Mouse (Mus musculus) kidney, embryonic 15.5 days (tissue): ENCODE measurements around the gene Trpm5. TPM values are rescaled to one million over a fixed set of nuclear protein-coding genes. Genes with fewer than 3 reads are reported as not detected.

Source experiments
- ATAC-seq: fragments of 200-750 bp; cut with Nextera tagmentation; replicated peaks from 2 replicates; pipeline ENCODE4 v1.8.0; 2017; ENCODE audit warnings: moderate TSS enrichment; ENCODE audit not compliant: low FRiP score
- H3K27ac ChIP-seq: fragments of 300-500 bp; sonication (generic); 2 replicates; pipeline ENCODE4 v1.5.1; 2015; ENCODE audit warnings: mild to moderate bottlenecking, inconsistent platforms
- H3K27me3 ChIP-seq: fragments of 300-500 bp; sonication (generic); 2 replicates; pipeline ENCODE4 v1.6.1; 2015; ENCODE audit warnings: inconsistent platforms
- H3K36me3 ChIP-seq: fragments of 300-500 bp; sonication (generic); 2 replicates; pipeline ENCODE4 v1.6.1; 2015; ENCODE audit warnings: inconsistent platforms
- H3K4me1 ChIP-seq: fragments of 300-500 bp; sonication (generic); 2 replicates; pipeline ENCODE4 v1.6.1; 2015; ENCODE audit warnings: inconsistent platforms
- H3K4me2 ChIP-seq: fragments of 300-500 bp; sonication (generic); 2 replicates; pipeline ENCODE4 v1.6.1; 2015; ENCODE audit warnings: moderate library complexity, mild to moderate bottlenecking, inconsistent platforms
- H3K4me3 ChIP-seq: fragments of 300-500 bp; sonication (generic); replicated peaks from 2 replicates; pipeline ENCODE4 v1.5.1; 2015; ENCODE audit warnings: mild to moderate bottlenecking, inconsistent platforms
- H3K9ac ChIP-seq: fragments of 300-500 bp; sonication (generic); 2 replicates; pipeline ENCODE4 v1.6.1; 2015; ENCODE audit warnings: mild to moderate bottlenecking, inconsistent platforms
- H3K9me3 ChIP-seq: fragments of 300-500 bp; sonication (generic); replicated peaks from 2 replicates; pipeline ENCODE4 v1.6.1; 2016; ENCODE audit warnings: inconsistent platforms
- WGBS: fragments of 180-500 bp; shearing (Covaris S2); methylation state at CpG from one replicate; pipeline ENCODE4 v1.1.7; 2015; ENCODE audit warnings: mixed read lengths; 5-methylcytosine and 5-hydroxymethylcytosine counted together
- polyA plus RNA-seq: library from polyadenylated mRNA; unstranded; fragments of >200 nt; fragmentation: Nextera tagmentation; extraction: Ambion mirVana; gene quantifications from 2 replicates; pipeline ENCODE4 v1.2.1, GENCODE M21; 2015

Trpm5 gene
- polyA plus RNA-seq, 1 experiment from 2014 or later: 8.2 TPM

- Histone ChIP-seq H3K9me3 (no peaks in the 10 kb centered on the region), H3K36me3 (peaks cover 27% of the 10 kb centered on the region), H3K27ac (peak overlapping the region; percentile 72), H3K4me1 (peaks cover 62% of the 10 kb centered on the region), H3K27me3 (no peaks in the 10 kb centered on the region), H3K4me2 (no peak overlapping the region), H3K9ac (no peak overlapping the region), H3K4me3 (no peak overlapping the region)
- WGBS: 85% methylated on average over 5 of the region's 5 CpGs
- ATAC-seq: no peak
Measured at GRCm38 (mm10) chr7:143057023-143057422, 37.4 kb downstream of the Trpm5 start.

- no peak for ATAC-seq
- Histone ChIP-seq H3K9me3 (no peaks in the 10 kb centered on the region), H3K9ac (0 out of 2 replicates have a peak overlapping the region, but pooled peaks have one; percentile 35), H3K27me3 (no peaks in the 10 kb centered on the region), H3K4me3 (peak overlapping the region; percentile 97), H3K27ac (peak overlapping the region; percentile 93), H3K4me1 (peaks cover 66% of the 10 kb centered on the region), H3K4me2 (peak overlapping the region; percentile 87), H3K36me3 (peaks cover 15% of the 10 kb centered on the region; the same call in 1 of the 2 replicates)
- 63% methylated on average over 11 of the region's 11 CpGs for WGBS
Measured at GRCm38 (mm10) chr7:143055499-143056186, 38.8 kb downstream of the Trpm5 start.

GRCm38 (mm10) chr7:143055001-143055400 lies 39.4 kb downstream of the Trpm5 start:
- H3K36me3 ChIP-seq: peaks cover 11% of the 10 kb centered on the region; the same call in 1 of the 2 replicates
- H3K27ac ChIP-seq: peak overlapping the region; percentile 93; the same call in 1 of the 2 replicates
- H3K9ac ChIP-seq: peak overlapping the region; percentile 95
- no peaks in the 10 kb centered on the region for H3K27me3 ChIP-seq
- peak overlapping the region; percentile 87 for H3K4me2 ChIP-seq
- H3K4me1 ChIP-seq: peaks cover 66% of the 10 kb centered on the region
- ATAC-seq: no peak
- WGBS: 68% methylated on average over 3 of the region's 3 CpGs
- no peaks in the 10 kb centered on the region for H3K9me3 ChIP-seq
- peak overlapping the region; percentile 97 for H3K4me3 ChIP-seq

GRCm38 (mm10) chr7:143054612-143054965 lies 39.9 kb downstream of the Trpm5 start:
- no peak for ATAC-seq
- WGBS: 33% methylated on average over 3 of the region's 3 CpGs
- Histone ChIP-seq H3K9me3 (no peaks in the 10 kb centered on the region), H3K27ac (peak overlapping the region; percentile 93; the same call in 1 of the 2 replicates), H3K4me2 (peak overlapping the region; percentile 87), H3K9ac (peak overlapping the region; percentile 95), H3K4me1 (peaks cover 66% of the 10 kb centered on the region), H3K4me3 (peak overlapping the region; percentile 97), H3K27me3 (no peaks in the 10 kb centered on the region), H3K36me3 (peaks cover 8% of the 10 kb centered on the region; the same call in 1 of the 2 replicates)

GRCm38 (mm10) chr7:143053961-143054611 lies 40.4 kb downstream of the Trpm5 start:
- H3K4me3 ChIP-seq: peak overlapping the region; percentile 97
- peaks cover 8% of the 10 kb centered on the region; the same call in 1 of the 2 replicates for H3K36me3 ChIP-seq
- 0 out of 2 replicates have a peak, but pooled peaks have one; percentile 19 for ATAC-seq
- no peaks in the 10 kb centered on the region for H3K9me3 ChIP-seq
- H3K27me3 ChIP-seq: no peaks in the 10 kb centered on the region
- H3K27ac ChIP-seq: peak overlapping the region; percentile 93
- peak overlapping the region; percentile 95 for H3K9ac ChIP-seq
- H3K4me1 ChIP-seq: peaks cover 63% of the 10 kb centered on the region
- H3K4me2 ChIP-seq: peak overlapping the region; percentile 87
- WGBS: 36% methylated on average over 11 of the region's 11 CpGs

DNA sequence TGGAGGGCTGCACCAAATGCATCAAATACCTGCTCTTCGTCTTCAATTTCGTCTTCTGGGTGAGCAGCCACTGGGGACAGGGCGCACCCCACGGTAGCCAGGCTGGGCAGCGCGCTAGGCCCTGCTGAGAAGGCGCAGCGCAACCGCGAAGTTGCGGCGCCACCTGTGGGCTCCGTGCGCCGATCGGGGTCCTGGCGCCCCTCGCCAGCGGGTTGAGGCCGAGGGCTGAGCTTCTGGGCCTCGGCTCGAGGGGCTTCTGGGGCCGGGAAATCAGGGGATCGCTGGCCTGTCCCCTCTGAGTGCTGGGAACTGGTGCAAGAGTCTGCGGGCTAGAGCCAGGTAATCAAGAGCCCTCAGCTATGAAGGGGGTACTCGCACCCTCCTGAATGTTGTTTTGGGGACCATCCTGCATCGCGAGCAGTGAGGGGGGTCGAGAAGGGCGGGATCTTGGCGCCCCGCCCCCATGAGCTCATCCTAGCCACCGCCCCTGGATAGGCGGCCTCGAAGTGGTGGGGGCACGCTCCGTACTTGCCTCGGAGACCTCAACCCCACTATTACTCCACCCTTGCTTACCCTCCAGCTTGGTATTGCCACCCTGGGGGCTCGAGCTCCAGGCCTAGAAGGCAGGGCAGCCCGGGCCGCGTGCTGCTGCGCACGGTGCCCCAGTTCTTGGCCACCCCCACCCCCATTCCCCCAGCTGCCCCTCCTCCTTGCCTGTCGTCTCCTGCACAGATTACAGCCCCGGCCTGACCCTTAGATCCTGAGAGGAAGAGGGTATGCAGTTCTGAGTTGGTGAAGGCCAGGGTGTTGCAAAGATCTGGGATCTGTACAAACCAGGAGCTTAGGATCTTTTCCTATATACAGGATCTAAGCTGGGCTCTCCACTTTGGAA lies 41.2 kb downstream of the Trpm5 start:
- Histone ChIP-seq H3K4me1 (peaks cover 55% of the 10 kb centered on the region), H3K27ac (peak overlapping the region; percentile 93), H3K4me3 (peak overlapping the region; percentile 97), H3K36me3 (peaks cover 8% of the 10 kb centered on the region; the same call in 1 of the 2 replicates), H3K9me3 (no peaks in the 10 kb centered on the region), H3K27me3 (no peaks in the 10 kb centered on the region), H3K4me2 (peak overlapping the region; percentile 87), H3K9ac (peak overlapping the region; percentile 95)
- peak; percentile 68 for ATAC-seq
- under 1% methylated on average over 46 of the region's 46 CpGs for WGBS

DNA sequence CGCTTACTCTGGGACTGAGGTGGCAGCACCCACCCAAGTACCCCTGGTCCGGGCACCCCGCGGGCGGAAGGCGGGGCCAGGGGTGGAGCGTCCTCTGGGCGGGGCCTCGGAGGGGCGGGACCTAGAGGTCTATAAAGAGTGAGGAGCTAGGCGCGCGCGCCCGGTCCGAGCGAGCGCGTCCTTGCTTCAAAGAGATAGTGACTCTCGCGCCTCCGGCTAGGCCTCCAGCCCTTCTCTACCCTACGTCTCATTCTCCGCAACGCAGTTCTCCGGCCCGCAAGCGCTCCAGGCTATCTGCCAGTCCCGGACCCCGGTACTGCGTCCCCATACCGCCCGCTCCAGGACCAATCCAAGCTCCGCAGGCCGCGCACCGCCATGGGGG lies 41.8 kb downstream of the Trpm5 start, which contains the start of gene Cd81:
Gene Cd81 (plus strand): TSS at position 114 of the 382 bp plus-strand sequence.
- Histone ChIP-seq H3K27me3 (no peaks in the 10 kb centered on the region), H3K9ac (peak within 1 kb of the TSS; percentile 95), H3K36me3 (peaks cover 8% of the 10 kb centered on the region; the same call in 1 of the 2 replicates), H3K9me3 (no peaks in the 10 kb centered on the region), H3K27ac (peak within 1 kb of the TSS; percentile 93), H3K4me2 (peak within 1 kb of the TSS; percentile 87), H3K4me3 (peak within 1 kb of the TSS; percentile 97), H3K4me1 (peaks cover 49% of the 10 kb centered on the region)
- peak; percentile 88 for ATAC-seq
- WGBS: under 1% methylated on average over 37 of the region's 37 CpGs

DNA sequence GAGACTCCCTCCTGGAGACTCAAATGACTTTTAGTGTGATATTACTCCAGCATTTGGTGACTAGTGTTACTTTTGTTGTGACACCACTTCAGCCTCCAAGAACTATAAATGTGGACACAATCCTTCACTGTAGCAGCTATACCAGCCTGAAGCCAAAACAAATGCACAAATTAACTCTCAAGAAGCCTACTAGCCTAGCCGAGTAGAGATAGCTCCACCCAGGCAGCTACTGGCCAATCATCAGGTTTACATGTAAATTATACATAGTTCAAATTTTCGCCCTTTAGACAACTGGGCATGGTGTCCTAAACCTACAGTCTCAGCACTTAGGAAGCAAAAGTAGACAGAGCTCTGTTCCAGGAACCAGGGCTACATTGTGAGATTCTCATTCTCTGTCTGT lies 43.1 kb downstream of the Trpm5 start:
- no peak for ATAC-seq
- WGBS: 60% methylated on average over 2 of the region's 2 CpGs
- Histone ChIP-seq H3K9ac (no peak overlapping the region), H3K4me3 (no peak overlapping the region), H3K27me3 (no peaks in the 10 kb centered on the region), H3K9me3 (no peaks in the 10 kb centered on the region), H3K36me3 (0 out of 2 replicates have a peak, but pooled peaks cover 4% of the 10 kb centered on the region), H3K27ac (no peak overlapping the region), H3K4me2 (no peak overlapping the region), H3K4me1 (peaks cover 36% of the 10 kb centered on the region)

DNA sequence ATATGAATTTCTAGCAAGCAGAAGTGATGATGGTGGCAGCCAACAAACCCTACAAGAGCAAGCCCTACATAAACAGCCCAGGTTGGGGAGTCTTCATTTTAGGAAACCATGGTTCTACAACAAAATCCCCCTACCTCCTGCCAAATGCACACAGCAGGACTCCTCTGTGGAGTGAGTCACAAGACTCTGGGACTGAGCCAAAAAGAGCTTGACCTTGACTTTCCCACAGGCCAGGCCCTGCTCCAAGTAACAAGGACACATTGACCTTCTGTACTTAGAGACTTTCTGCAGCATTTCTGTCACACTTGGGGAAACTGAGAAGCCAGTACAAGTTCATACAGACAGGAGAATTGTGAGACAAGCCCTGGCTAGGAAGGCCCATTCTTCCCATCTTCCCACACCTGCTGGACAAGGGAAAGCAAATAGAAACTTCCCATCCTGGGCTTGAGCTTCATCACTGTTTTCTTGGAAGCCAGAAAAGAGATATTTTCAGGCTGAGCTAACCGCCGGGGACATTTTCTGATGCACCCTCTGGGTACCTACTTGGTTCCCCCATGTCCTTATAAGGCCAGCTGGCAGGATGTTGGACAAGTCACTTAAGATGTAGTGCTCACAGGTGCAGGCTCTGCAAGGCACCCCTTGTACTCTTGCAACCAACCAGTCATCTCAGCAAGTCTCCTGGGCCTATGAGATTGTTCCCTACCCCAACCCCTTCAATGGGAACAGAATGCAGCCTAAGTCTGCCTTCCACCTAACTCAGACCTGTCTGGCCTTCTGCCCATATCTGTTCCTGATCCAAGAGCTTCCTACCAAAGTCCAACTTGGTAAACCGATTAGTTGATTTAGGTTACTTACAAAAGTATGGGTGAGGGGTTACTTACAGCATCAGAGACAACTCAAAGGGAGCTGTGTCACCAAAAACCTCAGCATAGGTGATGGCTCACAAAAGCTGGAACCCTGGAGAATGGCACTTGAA lies 44.3 kb downstream of the Trpm5 start:
- H3K27ac ChIP-seq: no peak overlapping the region
- H3K4me1 ChIP-seq: peaks cover 24% of the 10 kb centered on the region
- no peak overlapping the region for H3K9ac ChIP-seq
- H3K4me3 ChIP-seq: no peak overlapping the region
- WGBS: 94% methylated on average over 3 of the region's 3 CpGs
- ATAC-seq: no peak
- H3K27me3 ChIP-seq: no peaks in the 10 kb centered on the region
- no peaks in the 10 kb centered on the region for H3K36me3 ChIP-seq
- no peaks in the 10 kb centered on the region for H3K9me3 ChIP-seq
- no peak overlapping the region for H3K4me2 ChIP-seq

- H3K36me3 ChIP-seq: no peaks in the 10 kb centered on the region
- WGBS: 84% methylated on average over 3 of the region's 3 CpGs
- no peaks in the 10 kb centered on the region for H3K9me3 ChIP-seq
- peaks cover 16% of the 10 kb centered on the region for H3K4me1 ChIP-seq
- no peak overlapping the region for H3K4me2 ChIP-seq
- H3K27ac ChIP-seq: no peak overlapping the region
- no peak overlapping the region for H3K9ac ChIP-seq
- no peak for ATAC-seq
- H3K27me3 ChIP-seq: no peaks in the 10 kb centered on the region
- H3K4me3 ChIP-seq: no peak overlapping the region
Measured at GRCm38 (mm10) chr7:143049331-143049730, 45.1 kb downstream of the Trpm5 start.

- no peak for ATAC-seq
- 81% methylated on average over 7 of the region's 7 CpGs for WGBS
- no peaks in the 10 kb centered on the region for H3K9me3 ChIP-seq
- H3K27ac ChIP-seq: no peak overlapping the region
- H3K4me3 ChIP-seq: no peak overlapping the region
- H3K27me3 ChIP-seq: no peaks in the 10 kb centered on the region
- H3K36me3 ChIP-seq: no peaks in the 10 kb centered on the region
- H3K9ac ChIP-seq: no peak overlapping the region
- no peak overlapping the region for H3K4me2 ChIP-seq
- H3K4me1 ChIP-seq: peaks cover 16% of the 10 kb centered on the region
Measured at GRCm38 (mm10) chr7:143046358-143046757, 48.1 kb downstream of the Trpm5 start.
